Mouse (Mus musculus): ENCODE data around the gene Trmt61a. TPM values are rescaled to one million over a fixed set of nuclear protein-coding genes. Genes with fewer than 3 reads are reported as not detected.

Trmt61a gene
- polyA plus RNA-seq (2014; fragmentation: Illumina TruSeq; extraction: RNeasy Lipid Tissue Mini Kit (QIAGEN cat#74804); ENCODE audit: low read depth, low replicate concordance), result not detected

GRCm38 (mm10) chr12:111677882-111678669 is at the start of gene Trmt61a:
Trmt61a (plus strand) TSS chr12:111678105.

GRCm38 (mm10) chr12:111672176-111672575 is 5.7 kb upstream of the Trmt61a start, which contains the start of gene Ckb:
Ckb (minus strand) TSS chr12:111672338.

GRCm38 (mm10) chr12:111713004-111713651 is 35.2 kb downstream of the Trmt61a start, which contains the start of the genes Bag5 and Apopt1:
Bag5 (minus strand) TSS chr12:111713257.
Apopt1 (plus strand) TSS chr12:111713261.

Other genes starting within 250 kb of the Trmt61a start
- 1.3 TPM for gene Tnfaip2, start 235.6 kb upstream of the Trmt61a start, polyA plus RNA-seq (2014; fragmentation: Illumina TruSeq; extraction: RNeasy Lipid Tissue Mini Kit (QIAGEN cat#74804); ENCODE audit: low read depth, low replicate concordance)
- gene Gm266, start 192.3 kb upstream of the Trmt61a start, polyA plus RNA-seq (2014; fragmentation: Illumina TruSeq; extraction: RNeasy Lipid Tissue Mini Kit (QIAGEN cat#74804); ENCODE audit: low read depth, low replicate concordance), result 0.76 TPM
- gene Eif5, start 140.1 kb upstream of the Trmt61a start, polyA plus RNA-seq (2014; fragmentation: Illumina TruSeq; extraction: RNeasy Lipid Tissue Mini Kit (QIAGEN cat#74804); ENCODE audit: low read depth, low replicate concordance), result 708 TPM
- gene Mark3, start 103.6 kb upstream of the Trmt61a start, polyA plus RNA-seq (2014; fragmentation: Illumina TruSeq; extraction: RNeasy Lipid Tissue Mini Kit (QIAGEN cat#74804); ENCODE audit: low read depth, low replicate concordance), result 216 TPM
- 2.5 TPM for gene Ckb, start 5.8 kb upstream of the Trmt61a start, polyA plus RNA-seq (2014; fragmentation: Illumina TruSeq; extraction: RNeasy Lipid Tissue Mini Kit (QIAGEN cat#74804); ENCODE audit: low read depth, low replicate concordance)
- gene Bag5, start 35.2 kb downstream of the Trmt61a start, polyA plus RNA-seq (2014; fragmentation: Illumina TruSeq; extraction: RNeasy Lipid Tissue Mini Kit (QIAGEN cat#74804); ENCODE audit: low read depth, low replicate concordance), result 18.2 TPM
- 16.6 TPM for gene Apopt1, start 35.2 kb downstream of the Trmt61a start, polyA plus RNA-seq (2014; fragmentation: Illumina TruSeq; extraction: RNeasy Lipid Tissue Mini Kit (QIAGEN cat#74804); ENCODE audit: low read depth, low replicate concordance)
- gene Klc1, start 80.7 kb downstream of the Trmt61a start, polyA plus RNA-seq (2014; fragmentation: Illumina TruSeq; extraction: RNeasy Lipid Tissue Mini Kit (QIAGEN cat#74804); ENCODE audit: low read depth, low replicate concordance), result 9.2 TPM
- 0.69 TPM for gene Xrcc3, start 135.8 kb downstream of the Trmt61a start, polyA plus RNA-seq (2014; fragmentation: Illumina TruSeq; extraction: RNeasy Lipid Tissue Mini Kit (QIAGEN cat#74804); ENCODE audit: low read depth, low replicate concordance)
- 11.1 TPM for gene Zfyve21, start 136.1 kb downstream of the Trmt61a start, polyA plus RNA-seq (2014; fragmentation: Illumina TruSeq; extraction: RNeasy Lipid Tissue Mini Kit (QIAGEN cat#74804); ENCODE audit: low read depth, low replicate concordance)
- 7.2 TPM for gene Ppp1r13b, start 230.0 kb downstream of the Trmt61a start, polyA plus RNA-seq (2014; fragmentation: Illumina TruSeq; extraction: RNeasy Lipid Tissue Mini Kit (QIAGEN cat#74804); ENCODE audit: low read depth, low replicate concordance)